Mouse (Mus musculus) urinary bladder, postnatal 4 days (tissue): Measurements from ENCODE around the gene Gm42742.
A peak's percentile ranks its signal among the peaks of the same experiment; 100 is the strongest.

ENCODE experiments used
- DNase-seq, 2 experiments: peaks; one replicate each; pipeline ENCODE4 v3.0.0; 2021 to 2022; ENCODE audit warnings: low spot score in 2 of 2

Gene Gm42742

GRCm38 (mm10) chr7:127020031-127020430 is 866 bp downstream of the Gm42742 start:
- DNase-seq, result no peak

- no peak for DNase-seq
Measured at GRCm38 (mm10) chr7:127019306-127019960, 1.5 kb downstream of the Gm42742 start.

GRCm38 (mm10) chr7:127018416-127019305 is 2.2 kb downstream of the Gm42742 start:
- no peak for DNase-seq

- no peak for DNase-seq
Measured at GRCm38 (mm10) chr7:127017950-127018345, 2.9 kb downstream of the Gm42742 start.

DNA sequence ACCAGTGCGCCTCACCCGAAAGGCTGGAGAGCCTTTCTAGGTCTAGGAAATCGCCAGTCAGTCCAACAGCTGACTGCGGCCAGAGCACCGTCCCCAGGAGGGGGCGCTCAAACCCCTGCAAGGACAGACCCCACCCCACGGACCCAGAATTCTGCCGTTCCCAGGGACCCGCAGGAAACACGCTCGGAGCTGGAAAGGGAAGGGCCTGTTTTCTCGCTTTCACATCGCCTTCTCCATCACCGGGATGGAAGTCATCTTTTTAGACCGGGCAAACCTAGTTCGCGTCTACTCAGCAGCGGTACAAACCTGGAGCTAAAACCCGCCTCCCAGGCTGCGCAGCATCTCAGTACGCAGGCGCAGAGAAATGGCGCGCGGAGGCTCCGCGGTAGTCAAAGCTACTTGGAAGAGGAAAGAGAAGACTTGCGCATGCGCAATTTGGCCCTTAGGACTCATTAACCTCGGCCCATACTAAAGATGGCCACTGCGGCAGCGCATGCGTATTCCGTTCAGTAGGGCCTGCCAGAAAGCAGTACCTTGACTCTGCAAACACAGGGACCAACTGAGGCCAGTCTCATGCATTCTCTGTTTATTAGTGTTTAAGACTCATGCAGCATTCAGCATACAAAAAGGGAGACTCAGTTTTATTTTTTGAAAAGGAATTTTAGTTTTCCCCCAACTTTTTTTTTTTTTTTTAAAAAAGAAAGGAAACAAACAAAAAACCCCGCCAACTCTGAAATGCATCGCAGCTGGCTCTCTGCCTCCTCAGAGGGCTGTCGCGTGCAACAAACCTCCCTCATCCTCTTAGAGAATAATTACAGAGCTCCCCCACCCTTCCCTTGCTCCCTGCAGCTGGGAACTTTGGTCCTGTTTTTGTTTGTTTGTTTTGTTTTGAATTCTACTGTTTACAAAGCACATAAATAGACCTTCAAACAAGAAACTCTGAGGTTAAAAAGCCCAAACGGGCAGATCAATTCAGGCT is 3.6 kb downstream of the Gm42742 start, which contains the start of gene Pagr1a:
Pagr1a (minus strand) TSS at position 382 of the 979 bp plus-strand sequence.
- DNase-seq, result peak; percentile 94 to 95

GRCm38 (mm10) chr7:127016486-127016938 is 4.4 kb downstream of the Gm42742 start:
- DNase-seq, result no peak

DNA sequence TGATC is 4.6 kb downstream of the Gm42742 start, which contains the start of gene Pagr1b:
Pagr1b (minus strand) TSS at position 4 of the 5 bp plus-strand sequence.
- no peak for DNase-seq

DNA sequence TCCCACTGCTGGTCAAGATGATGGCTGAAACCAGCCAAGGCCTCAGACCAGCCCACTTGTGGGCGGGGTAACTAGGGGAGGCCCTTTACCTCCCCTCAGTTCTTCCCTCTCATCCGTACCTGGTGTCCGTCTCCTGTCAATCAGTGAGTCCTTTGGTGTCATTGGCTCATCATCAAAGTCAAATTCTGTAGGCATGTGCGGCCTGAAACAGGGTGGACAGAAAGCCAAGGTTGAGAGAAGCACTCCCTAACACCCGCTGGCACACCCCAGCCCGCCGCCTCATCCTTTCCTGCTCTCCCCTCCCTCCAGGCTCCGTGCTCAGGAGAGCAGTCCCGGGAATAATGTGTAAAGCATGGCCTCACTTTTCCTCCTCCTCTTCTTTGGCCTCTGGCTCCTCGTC is 4.8 kb downstream of the Gm42742 start:
- no peak for DNase-seq

DNA sequence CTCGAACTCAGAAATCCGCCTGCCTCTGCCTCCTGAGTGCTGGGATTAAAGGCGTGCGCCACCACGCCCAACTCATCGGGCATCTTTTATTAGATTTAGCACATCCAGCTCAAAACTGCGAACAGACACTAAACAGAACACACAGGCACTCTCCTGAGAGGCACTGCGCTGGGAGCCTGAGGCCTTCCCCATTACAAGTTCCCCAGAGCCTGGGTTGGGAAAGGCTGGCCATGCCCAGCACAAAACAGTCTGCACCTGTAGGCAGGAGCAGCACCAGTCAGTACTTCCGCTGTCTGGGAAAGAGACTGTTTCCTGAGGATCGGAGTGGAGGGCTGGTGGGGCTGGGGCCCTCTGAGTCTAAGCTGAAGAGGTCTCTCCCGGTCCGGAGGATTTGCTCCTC is 5.9 kb downstream of the Gm42742 start:
- no peak for DNase-seq

- DNase-seq, result no peak
Measured at GRCm38 (mm10) chr7:127014320-127014719, 6.6 kb downstream of the Gm42742 start, which contains the start of gene Mvp. Gene Mvp (minus strand): TSS chr7:127014621.

DNA sequence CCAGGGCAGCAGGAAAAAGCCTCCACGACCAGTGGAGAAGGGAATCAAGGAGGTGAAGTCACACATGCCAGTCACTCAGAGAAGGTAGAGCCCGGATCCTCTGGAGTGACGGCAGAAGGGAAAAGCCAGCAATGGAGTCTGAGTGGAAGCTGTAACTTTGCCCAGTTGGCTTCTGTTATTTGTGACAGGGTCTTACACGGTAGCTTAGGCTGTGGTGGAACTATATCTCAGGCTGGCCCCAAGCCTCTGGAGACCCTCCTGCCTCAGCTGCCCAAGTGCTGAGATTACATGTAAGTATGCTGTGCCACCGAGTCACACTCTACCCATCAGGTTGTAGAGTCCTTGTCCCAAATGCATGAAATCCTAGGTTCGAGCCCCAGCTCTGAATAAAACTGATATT is 7.5 kb downstream of the Gm42742 start:
- no peak for DNase-seq

- DNase-seq, result no peak
Measured at GRCm38 (mm10) chr7:127012845-127013244, 8.1 kb downstream of the Gm42742 start.

DNA sequence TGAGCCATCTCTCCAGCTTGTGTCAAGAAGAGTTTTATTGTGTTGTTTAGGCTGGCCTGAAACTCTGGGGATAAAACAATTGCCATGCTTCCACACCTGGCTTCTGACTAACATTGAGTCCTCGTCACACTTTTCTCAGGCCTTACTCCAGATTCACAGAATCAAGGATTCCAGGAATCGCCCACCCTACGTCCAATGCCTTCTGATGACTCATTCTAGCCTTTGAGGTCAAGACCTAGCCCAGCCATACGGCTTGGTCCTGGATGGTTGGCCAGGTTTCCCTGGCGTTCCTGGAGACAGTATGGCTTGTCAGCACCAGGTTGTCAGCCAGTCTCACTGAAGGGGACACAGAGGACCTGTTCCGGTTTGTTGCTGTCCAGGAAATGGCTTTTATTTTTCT is 8.5 kb downstream of the Gm42742 start:
- DNase-seq, result no peak

DNA sequence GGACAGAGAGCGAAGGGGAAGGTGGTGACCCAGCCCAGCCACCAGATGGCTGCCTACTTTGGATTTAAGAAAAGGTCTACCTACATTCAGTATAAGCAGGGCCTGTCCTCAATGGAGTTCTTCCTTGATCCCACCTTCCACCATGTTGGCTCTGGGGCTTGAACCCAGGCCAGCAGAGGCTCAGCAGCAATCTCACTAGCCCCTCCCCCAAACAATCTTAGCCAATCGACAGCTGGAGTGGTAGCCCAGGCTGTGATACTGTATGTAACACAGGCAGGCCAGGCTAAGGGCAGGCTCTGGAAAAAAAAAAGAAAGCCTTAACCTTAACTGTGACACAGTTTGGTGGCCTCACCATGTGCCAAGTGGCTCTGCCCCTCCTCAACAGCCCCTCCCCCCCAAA is 9.2 kb downstream of the Gm42742 start:
- no peak for DNase-seq

- DNase-seq, result no peak
Measured at GRCm38 (mm10) chr7:127011051-127011450, 9.8 kb downstream of the Gm42742 start.

GRCm38 (mm10) chr7:127009307-127010085 is 11.4 kb downstream of the Gm42742 start:
- DNase-seq, result no peak

DNA sequence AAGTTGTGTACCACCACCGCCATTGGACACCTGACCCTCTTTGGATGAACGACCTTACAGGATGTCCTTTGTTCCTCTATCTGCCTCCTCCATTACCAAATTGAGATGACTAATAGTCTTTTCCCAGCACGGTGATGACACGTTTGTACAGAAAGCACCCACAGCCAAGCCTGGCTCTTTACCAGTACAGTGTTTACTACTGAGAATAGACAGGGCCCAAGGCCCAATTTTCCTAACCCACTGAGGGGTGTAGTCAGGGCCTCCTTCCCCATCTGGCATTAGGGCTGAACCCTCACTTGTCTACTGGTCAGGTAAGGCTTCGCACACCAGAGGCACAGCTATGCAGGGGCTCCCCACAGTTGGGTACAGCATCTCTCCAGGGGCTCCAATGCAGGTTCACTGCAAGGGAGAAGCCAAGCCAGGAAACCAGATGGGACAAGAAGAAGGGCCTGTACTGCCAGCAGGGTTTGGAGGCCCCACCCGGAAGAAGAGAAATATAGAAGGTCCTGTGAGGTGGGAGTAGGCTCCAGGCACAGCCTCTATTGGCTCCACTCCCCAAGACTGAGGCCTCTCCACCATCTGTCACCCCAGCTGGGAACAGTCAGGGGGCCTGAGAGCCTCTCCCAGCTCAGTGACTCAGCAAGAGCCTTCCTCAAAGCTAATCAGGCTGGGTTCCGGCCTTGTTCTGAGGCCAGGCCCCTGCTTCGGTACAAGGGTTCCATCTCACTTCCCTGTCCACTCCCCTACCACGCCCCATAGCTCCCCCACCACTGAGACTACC is 12.5 kb downstream of the Gm42742 start:
- DNase-seq, result peak; percentile 81 to 84

DNA sequence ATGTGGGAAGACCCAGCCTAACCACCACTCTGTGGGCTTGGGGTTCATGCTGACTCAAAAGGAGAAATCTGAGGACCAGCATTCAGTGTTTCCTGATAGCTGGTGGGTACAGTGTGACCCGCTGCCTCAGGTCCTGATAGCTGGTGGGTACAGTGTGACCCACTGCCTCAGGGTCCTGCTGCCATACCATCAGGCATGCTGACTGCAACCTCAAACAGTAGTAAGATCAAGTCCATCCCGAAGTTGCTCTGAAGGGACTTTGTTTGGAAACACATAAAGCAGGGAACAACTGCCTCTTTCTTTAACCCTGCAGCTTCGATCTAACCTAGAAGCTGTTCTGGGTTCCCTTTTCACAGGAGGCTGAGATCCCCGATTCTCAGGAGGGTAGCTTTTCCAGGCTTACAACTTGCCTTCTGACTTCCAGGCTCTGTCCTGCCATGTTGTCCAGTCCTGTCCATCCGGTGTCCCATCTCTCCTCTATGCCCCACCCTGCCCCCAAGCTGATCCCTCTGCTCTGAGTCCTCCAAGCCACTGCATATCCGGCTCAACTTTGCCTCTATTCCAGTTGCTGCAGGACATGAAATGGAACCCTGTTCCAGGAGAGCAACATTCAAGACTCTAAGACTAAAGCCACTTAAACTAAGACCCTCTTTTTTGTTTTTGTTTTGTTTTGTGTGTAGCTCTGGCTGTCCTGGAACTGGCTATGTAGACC is 13.4 kb downstream of the Gm42742 start:
- DNase-seq, result no peak

DNA sequence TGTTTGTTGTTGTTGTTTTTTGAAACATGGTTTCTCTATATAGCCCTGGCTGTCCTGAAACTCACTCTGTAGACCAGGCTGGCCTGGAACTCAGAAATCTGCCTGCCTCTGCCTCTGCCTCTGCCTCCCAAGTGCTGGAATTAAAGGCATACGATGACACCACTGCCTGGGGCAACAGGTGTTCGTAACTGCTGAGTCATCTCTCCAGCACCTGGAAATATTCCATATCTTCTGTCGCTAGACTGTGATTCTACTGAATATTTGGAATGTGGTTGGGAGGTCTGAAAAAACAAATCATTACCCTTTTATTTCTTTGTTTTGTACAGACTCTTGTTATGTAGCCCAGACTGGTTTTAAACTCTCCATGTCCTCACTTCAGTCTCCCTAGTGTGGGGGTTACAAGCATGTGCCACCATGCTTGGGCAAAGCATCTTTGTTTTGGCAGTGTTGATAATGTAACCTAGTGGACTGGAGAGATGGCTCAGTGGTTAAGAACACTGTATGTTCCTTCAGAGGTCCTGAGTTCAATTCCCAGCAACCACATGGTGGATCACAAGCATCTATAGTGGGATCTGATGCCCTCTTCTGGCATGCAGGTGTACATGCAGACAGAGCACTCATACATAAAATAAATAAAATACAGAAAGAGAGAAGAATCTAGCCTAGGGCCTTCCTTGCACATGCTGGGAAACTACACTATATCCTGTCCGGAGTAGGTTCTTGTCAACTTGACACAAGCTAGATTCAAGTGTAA is 16.6 kb downstream of the Gm42742 start:
- no peak for DNase-seq
